Comparison of ENCODE assay signal across 8 mouse cellular contexts in the genomic region with DNA sequence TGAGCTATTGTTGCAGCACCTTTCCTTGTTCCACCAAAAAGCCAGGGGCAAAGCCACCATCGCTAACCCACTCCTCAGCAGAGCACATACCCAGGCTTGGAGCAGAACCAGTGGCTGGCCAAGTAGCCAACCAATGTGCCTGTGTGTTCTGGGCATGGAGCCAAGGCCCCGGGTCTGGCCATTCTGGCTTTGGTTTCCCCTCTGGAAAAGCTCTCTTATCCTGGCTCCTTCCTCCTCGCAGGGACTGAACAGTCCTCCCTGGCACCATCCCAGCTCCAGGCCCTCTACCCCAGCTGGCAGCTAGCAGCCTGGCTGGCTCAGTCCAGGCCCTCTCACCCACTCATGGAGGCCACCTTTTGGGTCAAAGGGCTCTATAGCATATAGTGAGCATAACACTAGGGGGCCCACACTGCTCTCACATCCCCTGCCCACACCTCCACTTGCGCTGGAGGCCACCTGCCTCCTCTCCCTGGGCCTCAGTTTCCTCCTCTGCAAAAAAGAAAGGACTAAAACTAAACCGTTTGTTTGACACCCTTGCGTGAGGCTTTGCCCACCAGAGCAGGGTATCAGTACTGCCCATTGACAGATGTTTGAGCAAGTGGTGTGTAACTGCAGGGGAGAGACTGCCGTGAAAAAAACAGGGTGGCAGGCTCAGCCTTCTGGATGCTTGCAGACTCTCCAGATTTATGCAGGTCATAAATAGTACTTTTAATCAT. TPM values are rescaled to one million over a fixed set of nuclear protein-coding genes. Genes with fewer than 3 reads are reported as not detected.
DNase-seq lines count a peak whose midpoint lies in the region; ATAC-seq and TF ChIP-seq lines count a peak whose summit lies in the region.

No protein-coding gene starts in this region.

- H3K9ac ChIP-seq in heart, embryonic 11.5 days (ENCODE audit: low read depth, low read length), result peak overlapping the region; percentile 70
- H3K9ac ChIP-seq in kidney, embryonic 15.5 days, result peak overlapping the region; percentile 40
- H3K9ac ChIP-seq in neural tube, embryonic 13.5 days, result peak overlapping the region; percentile 63

- peaks cover 22% of the 10 kb centered on the region for H3K36me3 ChIP-seq in heart, embryonic 11.5 days (ENCODE audit: control insufficient read depth, insufficient read depth, low read length)
- H3K36me3 ChIP-seq in kidney, embryonic 15.5 days, result peaks cover 27% of the 10 kb centered on the region
- peaks cover 25% of the 10 kb centered on the region for H3K36me3 ChIP-seq in neural tube, embryonic 13.5 days

- H3K4me3 ChIP-seq in embryonic fibroblast, embryonic 13.5 days (ENCODE audit: insufficient read depth, low read length), result peak overlapping the region; percentile 60
- H3K4me3 ChIP-seq in heart, embryonic 11.5 days (ENCODE audit: low read depth, low read length), result peak overlapping the region; percentile 47
- H3K4me3 ChIP-seq in kidney, embryonic 15.5 days (replicated peaks), result peak overlapping the region; percentile 49
- peak overlapping the region; percentile 45 for H3K4me3 ChIP-seq in neural tube, embryonic 13.5 days

- no peak for TF ChIP-seq POLR2A in embryonic fibroblast, embryonic 13.5 days (IDR thresholded peaks at IDR 0.05; ENCODE audit: low read depth, low read length)

- ATAC-seq in heart, embryonic 11.5 days (replicated peaks; ENCODE audit: insufficient number of reproducible peaks, low FRiP score, low TSS enrichment), result no peak
- 0 out of 2 replicates have a peak, but pooled peaks have one; percentile 19 for ATAC-seq in kidney, embryonic 15.5 days (replicated peaks; ENCODE audit: low FRiP score)
- ATAC-seq in neural tube, embryonic 13.5 days (ENCODE audit: low read depth), result peak; percentile 55

- peak; percentile 83 for DNase-seq in retina, postnatal 1 day
- no peak for DNase-seq in retina, embryonic 14.5 days (ENCODE audit: low spot score)
- DNase-seq in liver, result peak; percentile 46
- no peak for DNase-seq in spleen, postnatal 36 days (ENCODE audit: low spot score in 2 of 2)

- no peak overlapping the region for H3K27ac ChIP-seq in embryonic fibroblast, embryonic 13.5 days (ENCODE audit: insufficient read depth, low read length)
- H3K27ac ChIP-seq in heart, embryonic 11.5 days (ENCODE audit: low read depth, low read length), result peak overlapping the region; percentile 65
- peak overlapping the region; percentile 83 for H3K27ac ChIP-seq in kidney, embryonic 15.5 days
- peak overlapping the region; percentile 92 for H3K27ac ChIP-seq in neural tube, embryonic 13.5 days (replicated peaks)

- 45% methylated on average over 7 of the region's 7 CpGs for whole genome bisulfite sequencing in heart, embryonic 11.5 days (ENCODE audit: insufficient replicate concordance)
- 31% methylated on average over 7 of the region's 7 CpGs for WGBS in kidney, embryonic 15.5 days
- 28% methylated on average over 7 of the region's 7 CpGs for WGBS in neural tube, embryonic 13.5 days

- no peaks in the 10 kb centered on the region for H3K27me3 ChIP-seq in heart, embryonic 11.5 days (ENCODE audit: control insufficient read depth, insufficient read depth, low read length)
- H3K27me3 ChIP-seq in kidney, embryonic 15.5 days, result no peaks in the 10 kb centered on the region
- no peaks in the 10 kb centered on the region for H3K27me3 ChIP-seq in neural tube, embryonic 13.5 days

- peak overlapping the region; percentile 94 for H3K4me2 ChIP-seq in heart, embryonic 11.5 days
- H3K4me2 ChIP-seq in kidney, embryonic 15.5 days, result peak overlapping the region; percentile 78
- H3K4me2 ChIP-seq in neural tube, embryonic 13.5 days, result peak overlapping the region; percentile 64

- no peaks in the 10 kb centered on the region for H3K9me3 ChIP-seq in heart, embryonic 11.5 days (replicated peaks; ENCODE audit: control insufficient read depth, low read length)
- H3K9me3 ChIP-seq in kidney, embryonic 15.5 days (replicated peaks), result no peaks in the 10 kb centered on the region
- no peaks in the 10 kb centered on the region for H3K9me3 ChIP-seq in neural tube, embryonic 13.5 days

- H3K4me1 ChIP-seq in embryonic fibroblast, embryonic 13.5 days (ENCODE audit: control insufficient read depth, insufficient read depth, low read length), result peaks cover 20% of the 10 kb centered on the region
- H3K4me1 ChIP-seq in heart, embryonic 11.5 days (ENCODE audit: control insufficient read depth, insufficient read depth, low read length), result peaks cover 74% of the 10 kb centered on the region
- H3K4me1 ChIP-seq in kidney, embryonic 15.5 days, result peaks cover 79% of the 10 kb centered on the region
- H3K4me1 ChIP-seq in neural tube, embryonic 13.5 days (replicated peaks), result peaks cover 79% of the 10 kb centered on the region

- TF ChIP-seq CTCF in embryonic fibroblast, embryonic 13.5 days (IDR thresholded peaks at IDR 0.05; ENCODE audit: borderline replicate concordance, insufficient read depth, low read length), result no peak

RNA-seq across cellular contexts. Expression of a gene that starts 13.0 kb away (rescaled TPM):
- polyA plus RNA-seq in embryonic fibroblast, embryonic 13.5 days (2011; ENCODE audit: insufficient read length, low read depth, missing spikeins), result 54.1 and 57.3 TPM in 2 replicates
- 39.0 and 41.0 TPM in 2 replicates for polyA plus RNA-seq in heart, embryonic 11.5 days (2014; fragmentation: Nextera tagmentation; extraction: Ambion mirVana)
- 56.3 and 60.0 TPM in 2 replicates for polyA plus RNA-seq in kidney, embryonic 15.5 days (2015; fragmentation: Nextera tagmentation; extraction: Ambion mirVana)
- polyA plus RNA-seq in neural tube, embryonic 13.5 days (2015; fragmentation: Nextera tagmentation; extraction: Ambion mirVana), result 30.6 and 38.5 TPM in 2 replicates

Comparison
In these comparisons a context has a peak if more than half of its experiments do, and no peak if none do; other contexts are left out.
1. DNase-seq: peak in retina, postnatal 1 day (single experiment) and liver (single experiment); none in retina, embryonic 14.5 days (single experiment) and spleen, postnatal 36 days (0 of 2).
2. Peak in every context shown above with its lines, with median percentiles within 50 percentile points of each other: H3K4me3 ChIP-seq, H3K4me2 ChIP-seq and H3K9ac ChIP-seq.